Mouse (Mus musculus): ENCODE results near the gene Qser1. TPM values are rescaled to one million over a fixed set of nuclear protein-coding genes. Genes with fewer than 3 reads are reported as not detected.

The Qser1 gene
- polyA plus RNA-seq, 1 experiment from 2014 or later, result 11.1 TPM

DNA sequence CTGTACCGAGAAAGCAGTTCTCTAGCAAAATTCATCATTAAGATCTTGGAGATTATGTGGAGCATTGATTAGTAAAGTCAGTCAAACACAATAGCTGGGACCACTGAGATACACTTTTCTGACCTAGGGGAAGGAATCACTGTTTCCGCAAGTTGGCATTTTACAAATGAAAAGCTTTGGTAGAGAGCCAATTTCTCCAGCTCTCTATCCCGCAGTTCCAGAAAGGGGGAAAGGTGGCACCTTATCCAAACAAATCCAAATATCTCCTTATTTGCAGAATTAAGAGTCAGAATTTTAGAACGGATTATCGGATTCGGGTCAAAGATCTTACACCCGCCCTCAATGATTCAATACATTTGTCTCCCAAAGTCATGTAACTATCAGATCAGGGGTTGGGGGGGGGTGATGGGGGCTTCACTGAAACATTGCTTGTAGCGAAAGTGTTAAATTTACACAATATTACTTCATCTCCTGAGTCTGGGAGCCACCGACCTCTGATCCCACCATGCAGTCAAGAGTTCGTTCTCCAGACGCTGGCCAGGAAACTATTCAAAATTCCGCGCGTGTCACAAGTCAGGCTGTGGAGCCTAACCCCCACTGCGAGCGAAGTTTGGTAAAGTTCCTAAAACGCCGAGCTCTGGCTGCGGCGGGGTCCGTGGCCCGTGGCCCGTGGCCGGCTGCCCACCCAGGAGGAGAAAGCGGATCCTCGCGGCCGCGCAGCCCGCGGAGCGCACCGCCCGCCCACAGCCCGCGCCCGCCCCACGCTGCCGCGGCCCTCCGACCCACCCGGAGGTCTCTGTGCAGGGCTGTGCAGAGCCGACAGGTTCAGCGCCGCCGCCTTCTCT lies 74.4 kb downstream of the Qser1 start:
- peaks cover 36% of the 10 kb centered on the region for H3K27me3 ChIP-seq (ENCODE audit: control insufficient read depth, insufficient read depth, low read length)
- ATAC-seq (ENCODE audit: low FRiP score) (no peak), DNase-seq (ENCODE audit: low spot score) (no peak)
- no peaks in the 10 kb centered on the region for H3K36me3 ChIP-seq (replicated peaks; ENCODE audit: control insufficient read depth, insufficient read depth)
- peak overlapping the region; percentile 69 for H3K4me3 ChIP-seq (replicated peaks; ENCODE audit: low read length)
- no peak overlapping the region for H3K27ac ChIP-seq
- no peaks in the 10 kb centered on the region for H3K9me3 ChIP-seq (ENCODE audit: control insufficient read depth, low read length)
- H3K9ac ChIP-seq, result peak overlapping the region; percentile 72
- WGBS, result 4% methylated on average over 46 of the region's 46 CpGs
- peaks cover 13% of the 10 kb centered on the region for H3K4me1 ChIP-seq (replicated peaks; ENCODE audit: control insufficient read depth, insufficient read depth, low read length)
- peak overlapping the region; percentile 99 for H3K4me2 ChIP-seq (replicated peaks)

DNA sequence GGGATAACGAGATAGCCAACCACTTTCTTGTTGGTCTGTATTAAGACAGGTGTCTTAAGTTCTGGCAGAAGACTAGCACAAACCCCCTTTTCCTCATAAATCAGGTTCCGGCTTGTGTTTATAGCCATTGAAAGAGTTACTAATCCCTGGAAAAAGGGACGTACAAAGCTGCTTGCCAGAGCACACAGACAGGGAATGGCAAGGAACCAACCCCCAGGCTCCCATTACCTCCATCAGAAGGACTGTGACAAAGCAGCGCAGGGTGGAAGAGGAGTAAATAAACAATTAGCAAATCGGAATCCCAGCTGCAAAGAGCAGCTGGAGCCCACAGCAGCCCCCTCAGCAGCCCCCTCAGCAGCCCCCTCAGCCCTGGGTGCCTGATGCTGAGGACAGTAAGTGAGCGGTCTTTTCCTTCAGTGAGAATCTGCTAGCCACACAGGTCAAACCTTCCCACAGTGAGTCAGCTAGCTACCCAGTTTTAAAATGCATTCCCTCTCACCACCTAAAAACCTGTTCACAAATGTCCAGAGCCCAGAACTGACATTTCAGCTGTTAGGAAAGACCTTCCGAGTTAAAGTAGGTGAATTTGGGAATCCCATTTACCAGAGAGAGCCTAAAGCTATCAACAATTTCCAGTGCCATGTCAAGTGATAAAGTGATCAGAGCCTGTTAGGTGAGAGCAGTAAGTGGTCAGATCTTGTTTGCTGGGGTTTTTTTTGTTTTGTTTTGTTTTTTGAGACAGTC lies 75.4 kb downstream of the Qser1 start:
- Histone ChIP-seq H3K9ac (no peak overlapping the region), H3K4me2 (replicated peaks) (peak overlapping the region; percentile 99; the same call in 1 of the 2 replicates), H3K36me3 (replicated peaks; ENCODE audit: control insufficient read depth, insufficient read depth) (no peaks in the 10 kb centered on the region), H3K27me3 (ENCODE audit: control insufficient read depth, insufficient read depth, low read length) (peaks cover 36% of the 10 kb centered on the region), H3K27ac (no peak overlapping the region), H3K4me3 (replicated peaks; ENCODE audit: low read length) (no peak overlapping the region), H3K4me1 (replicated peaks; ENCODE audit: control insufficient read depth, insufficient read depth, low read length) (peaks cover 13% of the 10 kb centered on the region), H3K9me3 (ENCODE audit: control insufficient read depth, low read length) (no peaks in the 10 kb centered on the region)
- 41% methylated on average over 7 of the region's 7 CpGs for WGBS
- ATAC-seq (ENCODE audit: low FRiP score) (no peak), DNase-seq (ENCODE audit: low spot score) (no peak)

DNA sequence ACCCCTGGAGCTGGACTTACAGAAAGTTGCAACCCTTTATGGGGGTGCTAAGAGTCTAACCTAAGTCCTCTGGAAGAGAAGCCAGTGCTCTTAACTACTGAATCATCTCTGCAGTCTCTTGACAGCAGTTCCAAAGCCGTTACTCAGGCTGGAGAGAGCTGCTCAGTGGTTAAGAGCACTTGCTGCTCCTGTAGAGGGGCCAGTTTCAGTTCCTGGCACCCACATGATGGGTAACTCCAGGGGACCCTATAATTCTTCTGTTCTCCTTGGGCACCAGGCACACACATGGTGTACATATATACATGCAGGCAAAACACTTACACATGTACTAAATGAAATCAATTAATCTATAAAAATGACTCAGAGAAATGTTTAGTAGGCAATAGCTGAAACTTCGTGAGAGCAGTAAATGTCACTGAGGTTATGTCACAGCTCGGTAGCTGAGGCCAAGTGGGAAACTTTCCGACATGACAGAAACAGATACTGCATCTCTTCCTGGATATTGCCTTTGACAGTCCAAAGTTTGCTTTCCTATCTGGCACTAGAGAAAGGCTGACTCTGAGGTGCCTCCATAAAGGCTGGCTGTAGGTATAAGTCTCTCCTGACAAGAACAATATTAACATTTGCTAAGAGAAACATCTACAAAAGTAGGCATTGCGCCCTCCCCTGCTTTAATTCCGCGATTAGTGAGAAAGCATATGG lies 76.2 kb downstream of the Qser1 start:
- WGBS, result 71% methylated on average over 7 of the region's 7 CpGs
- H3K27ac ChIP-seq, result no peak overlapping the region

DNA sequence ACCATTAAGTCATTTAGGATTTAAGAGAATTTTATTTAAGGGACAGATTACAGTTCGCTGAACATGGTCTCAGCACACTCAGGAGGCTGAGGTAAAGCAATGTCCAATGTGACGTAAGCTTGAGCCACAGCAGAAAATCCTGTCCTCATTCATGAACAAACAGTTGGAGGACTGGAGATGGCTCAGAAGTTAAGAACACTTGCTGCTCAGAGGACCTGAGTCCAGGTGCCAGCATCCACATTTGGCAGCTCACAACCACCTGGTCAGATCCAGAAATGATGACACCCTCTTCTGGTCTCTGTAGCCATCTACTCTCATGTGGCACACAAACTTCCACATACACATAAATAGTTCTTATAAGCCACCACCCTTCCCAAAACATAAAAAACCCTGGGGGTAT lies 76.9 kb downstream of the Qser1 start:
- no peak for ATAC-seq (ENCODE audit: low FRiP score)
- WGBS, result 92% methylated on average over 2 of the region's 2 CpGs

More for the DNA sequence above, 76.2 kb downstream of the Qser1 start:
- H3K4me3 ChIP-seq (replicated peaks; ENCODE audit: low read length), result no peak overlapping the region
- no peaks in the 10 kb centered on the region for H3K9me3 ChIP-seq (ENCODE audit: control insufficient read depth, low read length)
- DNase-seq (ENCODE audit: low spot score) (no peak), ATAC-seq (ENCODE audit: low FRiP score) (no peak)
- no peak overlapping the region for H3K4me2 ChIP-seq (replicated peaks)
- H3K9ac ChIP-seq, result no peak overlapping the region
- H3K4me1 ChIP-seq (replicated peaks; ENCODE audit: control insufficient read depth, insufficient read depth, low read length), result peaks cover 13% of the 10 kb centered on the region
- H3K27me3 ChIP-seq (ENCODE audit: control insufficient read depth, insufficient read depth, low read length), result peaks cover 36% of the 10 kb centered on the region
- no peaks in the 10 kb centered on the region for H3K36me3 ChIP-seq (replicated peaks; ENCODE audit: control insufficient read depth, insufficient read depth)

DNA sequence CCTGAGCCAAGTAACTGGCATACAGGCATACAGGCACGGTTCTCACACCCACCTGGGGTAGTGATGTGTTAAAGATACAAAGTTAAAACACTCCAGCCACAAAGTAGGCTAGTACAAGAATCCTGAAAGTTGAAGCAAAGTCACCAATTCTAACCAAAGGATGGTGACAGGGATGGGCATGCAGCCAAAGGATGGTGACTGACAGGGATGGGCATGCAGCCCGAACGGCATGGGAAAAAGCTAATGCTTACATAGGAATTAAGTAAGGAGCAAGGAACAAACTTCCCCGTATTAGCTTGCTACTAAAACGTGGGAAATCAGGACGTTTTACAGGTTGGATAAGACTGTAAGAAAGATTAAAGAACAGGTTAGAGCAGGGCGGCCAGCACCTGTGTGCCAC lies 80.3 kb downstream of the Qser1 start:
- Histone ChIP-seq H3K4me3 (replicated peaks; ENCODE audit: low read length) (no peak overlapping the region), H3K36me3 (replicated peaks; ENCODE audit: control insufficient read depth, insufficient read depth) (no peaks in the 10 kb centered on the region), H3K27me3 (ENCODE audit: control insufficient read depth, insufficient read depth, low read length) (peaks cover 8% of the 10 kb centered on the region; the same call in 1 of the 2 replicates), H3K4me1 (replicated peaks; ENCODE audit: control insufficient read depth, insufficient read depth, low read length) (no peaks in the 10 kb centered on the region), H3K9me3 (ENCODE audit: control insufficient read depth, low read length) (no peaks in the 10 kb centered on the region), H3K27ac (no peak overlapping the region), H3K4me2 (replicated peaks) (no peak overlapping the region), H3K9ac (no peak overlapping the region)
- DNase-seq (ENCODE audit: low spot score), result no peak
- no peak for ATAC-seq (ENCODE audit: low FRiP score)
- WGBS, result 68% methylated on average over 7 of the region's 7 CpGs

More for the DNA sequence above, 76.9 kb downstream of the Qser1 start:
- Histone ChIP-seq H3K4me1 (replicated peaks; ENCODE audit: control insufficient read depth, insufficient read depth, low read length) (peaks cover 13% of the 10 kb centered on the region), H3K9me3 (ENCODE audit: control insufficient read depth, low read length) (no peaks in the 10 kb centered on the region), H3K4me2 (replicated peaks) (no peak overlapping the region), H3K27me3 (ENCODE audit: control insufficient read depth, insufficient read depth, low read length) (peaks cover 36% of the 10 kb centered on the region), H3K9ac (no peak overlapping the region), H3K36me3 (replicated peaks; ENCODE audit: control insufficient read depth, insufficient read depth) (no peaks in the 10 kb centered on the region), H3K4me3 (replicated peaks; ENCODE audit: low read length) (no peak overlapping the region), H3K27ac (no peak overlapping the region)
- no peak for DNase-seq (ENCODE audit: low spot score)

DNA sequence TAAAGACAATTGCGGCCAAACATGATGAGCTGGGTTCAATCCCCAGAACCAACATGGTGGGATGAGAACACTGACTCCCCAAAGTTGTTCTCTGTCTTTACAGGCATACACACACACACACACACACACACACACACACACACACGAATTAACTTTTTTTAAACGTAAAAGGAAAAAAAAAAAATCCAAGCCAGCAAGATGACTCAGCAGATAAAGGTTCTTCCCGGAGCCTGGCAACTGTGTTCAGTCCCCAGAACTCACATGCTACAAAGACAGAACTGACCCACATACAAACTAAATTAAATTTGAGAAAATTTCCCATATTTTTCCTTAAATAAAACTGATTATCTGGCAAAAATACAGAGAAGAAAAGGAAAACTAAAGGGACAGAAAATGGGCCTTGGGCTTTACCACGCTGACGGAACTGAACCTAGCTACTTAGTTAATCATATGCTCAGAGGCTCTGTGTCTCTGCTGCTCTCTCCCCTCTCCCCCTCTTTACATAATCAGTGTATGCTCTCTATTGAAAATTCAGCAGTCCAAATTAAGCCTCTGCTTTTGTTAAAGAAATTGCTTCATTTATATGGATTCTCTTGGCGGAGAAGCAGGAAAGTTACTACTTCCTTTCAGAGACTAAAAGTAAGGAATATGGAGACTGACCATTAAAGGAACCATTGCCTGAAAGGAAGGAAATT lies 83.9 kb downstream of the Qser1 start:
- Histone ChIP-seq H3K9ac (no peak overlapping the region), H3K9me3 (ENCODE audit: control insufficient read depth, low read length) (no peaks in the 10 kb centered on the region), H3K4me3 (replicated peaks; ENCODE audit: low read length) (no peak overlapping the region), H3K4me1 (replicated peaks; ENCODE audit: control insufficient read depth, insufficient read depth, low read length) (no peaks in the 10 kb centered on the region), H3K27ac (no peak overlapping the region), H3K36me3 (replicated peaks; ENCODE audit: control insufficient read depth, insufficient read depth) (no peaks in the 10 kb centered on the region), H3K4me2 (replicated peaks) (no peak overlapping the region), H3K27me3 (ENCODE audit: control insufficient read depth, insufficient read depth, low read length) (no peaks in the 10 kb centered on the region)
- ATAC-seq (ENCODE audit: low FRiP score), result no peak
- DNase-seq (ENCODE audit: low spot score), result no peak
- WGBS, result 62% methylated on average over 7 of the region's 7 CpGs

DNA sequence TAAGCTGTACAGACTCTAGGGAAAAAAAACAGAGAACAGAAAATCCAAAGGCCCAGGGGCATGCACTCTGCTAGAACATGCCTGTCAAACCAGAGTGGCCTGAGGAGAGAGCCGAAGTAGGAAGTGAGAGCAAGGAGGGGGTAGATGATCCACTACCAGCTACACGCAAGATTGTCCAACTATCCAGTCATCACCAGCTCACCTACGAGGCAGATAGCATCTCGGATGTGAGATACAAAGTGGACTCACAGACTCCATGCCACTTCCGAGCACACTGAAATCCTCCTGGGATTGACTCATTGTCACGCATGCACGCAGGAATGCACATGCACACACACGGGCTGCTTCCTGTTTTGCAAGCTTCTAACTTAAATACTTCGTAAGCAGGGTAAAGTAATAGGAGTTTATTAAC lies 84.5 kb downstream of the Qser1 start:
- H3K4me1 ChIP-seq (replicated peaks; ENCODE audit: control insufficient read depth, insufficient read depth, low read length), result no peaks in the 10 kb centered on the region
- no peaks in the 10 kb centered on the region for H3K27me3 ChIP-seq (ENCODE audit: control insufficient read depth, insufficient read depth, low read length)
- no peak for ATAC-seq (ENCODE audit: low FRiP score)
- no peak overlapping the region for H3K4me3 ChIP-seq (replicated peaks; ENCODE audit: low read length)
- H3K36me3 ChIP-seq (replicated peaks; ENCODE audit: control insufficient read depth, insufficient read depth), result no peaks in the 10 kb centered on the region
- no peak overlapping the region for H3K9ac ChIP-seq
- WGBS, result 85% methylated on average over 9 of the region's 9 CpGs
- no peak overlapping the region for H3K27ac ChIP-seq
- DNase-seq (ENCODE audit: low spot score), result no peak
- no peak overlapping the region for H3K4me2 ChIP-seq (replicated peaks)
- no peaks in the 10 kb centered on the region for H3K9me3 ChIP-seq (ENCODE audit: control insufficient read depth, low read length)

DNA sequence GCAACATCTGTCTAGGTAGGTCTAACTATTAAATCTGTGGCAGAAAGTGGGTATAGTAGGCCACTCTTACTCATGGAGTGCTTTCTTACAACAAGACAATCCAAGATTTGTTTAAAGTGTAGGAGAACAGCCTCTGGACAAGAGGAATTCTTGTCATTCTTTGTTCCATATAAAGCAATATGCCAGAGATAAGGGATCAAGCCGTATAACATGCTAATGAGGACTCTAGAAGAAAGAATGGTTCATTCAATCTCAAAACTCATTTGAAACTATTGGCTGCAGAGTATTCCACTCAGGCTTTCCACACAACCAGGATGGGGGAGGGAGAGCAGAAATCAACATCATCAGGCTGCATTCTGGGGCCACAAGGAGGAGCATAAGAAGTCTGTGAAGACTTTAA lies 89.2 kb downstream of the Qser1 start:
- 67% methylated on average over 1 of the region's 1 CpGs for WGBS
- no peaks in the 10 kb centered on the region for H3K36me3 ChIP-seq (replicated peaks; ENCODE audit: control insufficient read depth, insufficient read depth)
- H3K27me3 ChIP-seq (ENCODE audit: control insufficient read depth, insufficient read depth, low read length), result no peaks in the 10 kb centered on the region

More for the DNA sequence above, 89.2 kb downstream of the Qser1 start:
- no peak for ATAC-seq (ENCODE audit: low FRiP score)
- DNase-seq (ENCODE audit: low spot score), result no peak
- Histone ChIP-seq H3K4me1 (replicated peaks; ENCODE audit: control insufficient read depth, insufficient read depth, low read length) (no peaks in the 10 kb centered on the region), H3K4me3 (replicated peaks; ENCODE audit: low read length) (no peak overlapping the region), H3K9me3 (ENCODE audit: control insufficient read depth, low read length) (no peaks in the 10 kb centered on the region), H3K4me2 (replicated peaks) (no peak overlapping the region), H3K9ac (no peak overlapping the region), H3K27ac (no peak overlapping the region)
